Mouse (Mus musculus) ZHBTc4 (cell line): ENCODE measurements around the gene Lrfn3.

ENCODE experiments used
- DNase-seq: peaks from one replicate; pipeline ENCODE4 v3.0.0-alpha.2; 2011; ENCODE audit warnings: low read depth, low spot score

The Lrfn3 gene

DNA sequence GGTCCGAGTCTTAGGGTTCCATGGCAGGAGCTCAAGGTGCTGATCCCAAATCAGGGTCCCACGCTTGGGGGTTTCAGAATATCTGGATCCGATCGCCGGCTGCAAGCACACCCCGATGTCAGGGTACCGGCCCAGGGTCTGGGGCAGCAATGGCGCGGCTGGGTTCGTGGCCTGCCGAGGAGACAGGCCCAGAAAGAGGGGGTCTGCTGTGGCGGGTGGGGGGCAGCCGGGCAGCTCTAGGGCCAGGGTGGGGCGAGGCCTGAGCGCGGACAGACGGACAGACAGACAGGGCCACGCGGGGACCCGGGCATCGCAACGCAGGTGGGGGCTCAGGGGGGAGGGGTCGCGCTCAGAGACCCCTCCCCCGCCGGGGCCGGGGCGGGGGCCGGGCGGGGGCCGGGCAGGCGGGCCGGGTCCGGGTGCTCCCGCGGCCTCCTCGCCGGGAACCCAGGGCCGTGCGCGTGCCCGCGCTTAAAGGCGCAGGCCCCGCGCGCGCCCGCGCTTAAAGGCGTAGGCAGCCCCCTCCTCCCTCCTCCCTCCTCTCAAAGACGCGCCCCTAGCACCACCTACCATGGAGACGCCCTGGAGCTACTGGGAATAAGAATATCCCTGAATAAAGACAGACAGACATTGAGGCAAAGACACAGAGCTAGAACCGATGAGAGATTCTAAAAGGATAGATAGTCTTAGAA, at the start of gene Lrfn3:
TSS of gene Lrfn3 (minus strand) at position 121 of the 692 bp plus-strand sequence.
- DNase-seq = peak; percentile 92

DNA sequence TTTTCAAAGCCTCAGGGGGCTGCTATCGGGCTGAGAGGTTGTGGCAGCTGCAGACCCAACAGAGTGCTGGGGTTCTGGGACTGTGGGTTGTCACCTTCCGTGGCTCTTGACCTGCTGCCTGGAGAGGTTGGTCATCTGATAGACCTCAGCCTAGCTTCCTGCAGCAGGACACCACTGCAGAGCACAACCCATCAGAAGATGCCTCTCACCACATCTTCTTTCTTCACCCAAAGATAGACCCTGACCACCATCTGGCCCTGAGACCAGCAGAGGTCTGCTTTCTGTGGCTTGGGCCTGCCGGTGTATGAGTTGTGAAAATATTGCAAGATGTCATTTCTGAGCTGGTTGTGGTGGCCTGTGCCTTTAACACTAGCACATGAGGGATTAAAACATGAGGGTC, 48.5 kb upstream of the Lrfn3 start:
- no peak for DNase-seq

DNA sequence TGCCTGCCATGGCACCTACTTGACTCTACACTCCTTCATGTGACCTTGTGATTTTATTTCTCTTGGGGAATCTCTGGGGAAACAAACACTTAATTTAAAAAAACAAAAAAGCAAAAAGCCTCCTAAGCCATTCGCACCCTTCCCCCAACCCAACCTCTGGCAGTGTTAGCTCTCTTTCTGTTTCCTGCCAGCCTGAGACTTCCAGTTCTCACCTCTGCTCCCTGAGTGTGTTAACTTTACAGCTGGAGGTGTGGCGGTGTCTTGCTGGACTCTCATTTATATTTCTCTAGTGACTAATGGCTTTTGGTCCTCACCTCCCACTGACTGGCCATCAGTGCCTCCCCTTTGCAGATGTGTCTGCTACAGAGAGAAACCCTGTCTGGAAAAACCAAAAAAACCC, 47.2 kb upstream of the Lrfn3 start:
- DNase-seq = no peak

DNA sequence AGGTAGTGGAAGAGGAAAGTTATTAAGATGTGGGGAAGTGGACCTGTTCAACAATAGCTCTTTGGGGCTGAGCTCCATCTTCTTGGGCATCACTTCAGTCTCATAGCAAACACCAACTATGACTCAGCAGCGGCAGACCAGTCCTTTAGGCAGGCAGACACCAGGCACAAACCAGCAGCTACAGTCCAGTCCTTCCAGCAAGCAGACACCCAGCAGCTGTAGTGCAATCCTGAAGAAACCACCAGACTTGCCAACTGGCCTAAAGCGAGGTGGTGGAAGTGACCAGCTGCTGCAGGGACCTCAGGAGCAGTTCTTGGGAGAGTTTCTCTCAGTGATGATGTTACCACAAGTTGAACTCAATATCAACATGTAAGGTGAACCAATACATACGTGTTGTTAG, 46.1 kb upstream of the Lrfn3 start:
- no peak for DNase-seq

DNA sequence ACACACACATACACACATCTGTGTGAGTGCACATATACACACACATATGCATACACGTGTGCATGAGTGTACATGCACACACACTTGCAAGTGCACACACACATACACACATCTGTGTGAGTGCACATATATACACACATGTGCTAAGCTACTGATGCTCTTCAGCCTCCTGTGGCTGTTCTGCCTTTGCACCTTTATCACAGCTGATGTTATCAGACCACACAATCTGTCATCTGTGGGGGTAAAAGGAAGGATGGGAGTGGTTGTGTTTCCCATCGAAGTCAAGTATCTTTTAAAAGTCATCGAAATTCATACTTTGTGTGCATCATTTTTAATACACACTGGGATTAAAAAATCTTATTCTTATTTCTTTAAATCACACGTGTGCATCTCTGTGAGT, 39.8 kb upstream of the Lrfn3 start:
- DNase-seq = no peak

DNA sequence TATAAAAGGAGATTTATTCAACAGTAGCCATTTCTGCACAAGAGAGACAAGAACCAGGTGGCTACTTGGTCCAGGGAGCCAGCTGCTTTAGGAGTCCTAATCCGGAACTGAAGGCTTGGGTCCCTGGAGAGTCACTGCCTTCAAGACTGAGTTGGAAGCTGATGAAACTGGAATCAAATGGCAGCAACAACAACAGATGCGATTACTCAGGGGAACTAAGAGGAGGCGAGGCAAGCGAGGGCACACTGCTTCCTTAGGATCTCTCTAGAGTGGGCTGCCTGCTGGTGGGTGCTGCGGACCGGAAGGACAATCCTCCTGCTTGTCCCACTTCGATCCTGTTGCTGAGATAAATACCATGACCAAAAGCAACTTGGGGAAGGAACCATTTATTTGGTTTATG, 37.1 kb upstream of the Lrfn3 start:
- DNase-seq = no peak

DNA sequence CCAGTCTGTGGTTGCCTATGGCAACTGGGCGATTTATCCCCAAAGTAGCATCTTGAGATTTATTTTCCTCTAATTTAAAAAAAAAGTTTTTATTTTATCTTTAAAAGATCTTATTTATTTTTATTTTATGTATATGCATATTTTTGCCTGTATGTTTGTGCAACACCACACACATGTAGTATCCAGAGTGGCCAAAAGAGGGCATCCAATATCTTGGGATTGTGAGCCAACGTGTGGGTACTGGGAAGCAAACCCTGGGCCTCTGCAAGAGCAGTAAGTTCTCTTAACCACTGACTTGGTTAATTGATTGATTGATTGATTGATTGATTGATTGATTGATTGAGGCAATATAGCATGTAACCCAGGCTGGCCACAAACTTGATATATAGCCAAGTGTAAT, 32.3 kb upstream of the Lrfn3 start:
- DNase-seq = peak; percentile 49

DNA sequence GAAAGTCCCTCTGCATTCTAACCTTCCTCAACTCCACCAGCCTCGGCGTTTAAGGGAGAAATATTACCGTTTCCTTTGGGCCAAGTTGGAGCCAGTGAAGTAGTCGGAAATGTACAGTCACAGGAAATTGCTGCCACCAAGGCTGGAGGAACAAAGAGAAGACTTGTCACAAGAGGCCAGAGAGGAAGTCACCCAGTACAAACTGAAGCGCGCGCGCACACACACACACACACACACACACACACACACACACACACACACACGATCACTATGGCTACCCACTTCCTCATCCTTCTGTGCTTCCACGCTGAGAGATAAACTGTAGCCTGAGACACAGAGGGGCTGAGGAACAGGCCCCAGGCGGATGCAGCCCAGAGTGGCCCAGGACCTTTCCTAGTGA, 31.8 kb upstream of the Lrfn3 start:
- DNase-seq = no peak

DNA sequence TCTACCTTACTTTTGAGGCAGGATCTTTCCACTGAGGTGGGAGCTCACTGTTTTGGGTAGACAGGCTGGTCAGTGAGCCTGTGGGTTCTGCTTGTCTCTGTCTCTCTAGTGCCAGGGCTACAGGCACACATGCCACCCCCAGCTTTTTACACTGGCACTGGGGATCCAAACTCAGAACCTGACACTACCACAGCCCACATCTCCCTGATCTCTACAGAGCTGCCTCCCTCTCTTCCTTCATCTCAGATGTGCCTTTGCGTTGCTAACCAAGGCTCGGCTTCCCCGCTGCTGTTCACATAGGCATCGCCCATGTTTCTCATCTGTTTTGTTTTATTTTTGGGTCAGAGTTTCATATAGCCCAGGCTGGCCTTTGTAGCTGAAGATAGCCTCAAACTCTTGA, 31.1 kb upstream of the Lrfn3 start:
- DNase-seq = no peak

DNA sequence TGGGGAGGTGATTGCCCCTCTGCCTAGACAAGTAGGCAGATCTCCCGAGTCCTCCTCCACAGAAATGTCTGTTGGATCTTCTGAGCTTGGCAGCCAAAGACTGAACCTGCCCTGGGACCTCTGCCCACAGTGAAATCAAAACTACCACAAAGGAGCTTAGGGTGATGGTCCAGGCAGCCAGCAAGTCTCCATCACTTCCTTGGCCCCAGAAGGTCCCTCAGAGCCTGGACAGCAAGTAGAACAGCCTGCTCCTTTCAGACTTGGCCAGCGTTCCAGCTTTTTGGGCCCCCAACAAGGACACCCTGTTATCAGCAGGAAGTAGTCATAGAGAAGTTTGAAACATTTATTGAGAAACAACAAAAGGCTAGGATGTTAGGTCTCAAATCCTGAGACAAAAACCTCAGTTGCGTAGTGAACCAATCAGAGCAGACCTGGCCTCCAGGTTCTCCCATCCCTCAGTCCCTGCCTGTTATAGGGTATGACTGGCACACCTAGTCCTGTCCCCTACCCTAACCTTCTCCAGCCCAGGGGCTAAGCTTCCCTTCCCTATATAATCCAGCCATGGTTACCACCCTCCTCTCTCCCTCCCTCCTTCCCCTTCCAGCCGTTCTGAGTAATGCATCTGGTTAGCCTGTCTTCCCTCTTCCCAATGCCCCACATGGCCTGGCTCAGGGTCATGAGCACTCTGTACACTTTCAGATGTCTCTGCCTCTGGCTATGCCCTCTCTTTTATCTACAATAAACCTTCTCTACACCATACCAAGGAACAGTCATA, 30.4 kb upstream of the Lrfn3 start:
- no peak for DNase-seq

DNA sequence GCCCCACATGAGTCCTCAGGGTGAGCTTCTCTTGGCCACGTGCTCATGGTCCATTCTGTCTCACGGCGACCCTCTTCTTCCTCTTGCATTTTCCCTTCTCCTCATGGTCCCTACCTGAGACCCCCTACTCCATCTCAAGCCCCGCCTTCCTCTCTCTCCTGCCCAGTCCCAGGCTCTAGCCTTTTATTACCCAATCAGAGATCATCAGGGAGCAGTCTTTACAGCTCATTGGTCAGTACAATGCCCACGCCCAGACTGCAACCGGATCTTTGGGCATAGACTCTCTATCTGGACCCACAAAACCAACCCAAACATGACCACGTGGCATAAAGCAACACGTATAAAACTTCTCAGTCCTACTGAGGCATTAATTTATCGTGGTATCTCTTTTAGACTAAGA, 21.5 kb upstream of the Lrfn3 start:
- DNase-seq = no peak

DNA sequence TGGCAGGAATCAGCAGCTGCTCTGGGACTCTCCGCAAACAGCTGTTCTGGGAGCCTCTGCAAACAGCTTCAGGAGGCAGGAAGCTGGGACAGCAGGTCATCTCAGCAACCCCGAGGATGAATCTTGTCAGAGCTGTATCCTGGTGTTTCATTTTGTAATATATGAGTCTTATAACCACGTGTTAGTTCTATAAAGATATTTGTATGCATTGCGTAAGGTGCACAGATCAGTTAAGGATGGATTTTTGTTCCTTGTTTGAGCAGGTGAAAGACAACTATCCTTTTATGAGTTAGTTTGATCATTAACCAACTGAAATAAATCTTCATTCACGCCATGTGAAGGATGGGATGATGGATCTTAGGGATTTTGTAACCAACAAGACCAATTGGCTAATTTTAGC, 17.5 kb upstream of the Lrfn3 start:
- DNase-seq = no peak

DNA sequence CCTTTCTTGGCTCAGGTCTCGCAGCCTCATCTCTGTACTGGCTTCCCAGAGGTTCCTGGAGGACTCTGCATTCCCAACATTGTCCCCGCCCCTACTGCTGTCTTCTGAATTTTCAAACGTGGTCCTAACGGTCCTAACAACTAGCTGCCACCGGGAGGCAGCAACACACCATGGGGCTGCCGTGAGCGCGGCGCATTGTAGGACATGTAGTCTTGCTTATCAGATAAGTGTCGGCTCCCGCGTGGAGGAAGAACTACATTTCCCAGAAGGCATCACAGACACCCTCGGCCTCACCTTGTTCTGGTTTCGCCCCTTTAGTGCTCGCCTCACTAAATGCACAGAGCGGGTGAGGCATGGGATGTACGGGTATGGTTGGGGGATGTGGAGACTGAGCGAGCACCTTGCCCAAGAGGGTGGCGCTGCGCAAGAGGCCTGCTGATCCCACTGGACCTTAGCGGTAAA, 11.0 kb upstream of the Lrfn3 start:
- peak; percentile 100 for DNase-seq

DNA sequence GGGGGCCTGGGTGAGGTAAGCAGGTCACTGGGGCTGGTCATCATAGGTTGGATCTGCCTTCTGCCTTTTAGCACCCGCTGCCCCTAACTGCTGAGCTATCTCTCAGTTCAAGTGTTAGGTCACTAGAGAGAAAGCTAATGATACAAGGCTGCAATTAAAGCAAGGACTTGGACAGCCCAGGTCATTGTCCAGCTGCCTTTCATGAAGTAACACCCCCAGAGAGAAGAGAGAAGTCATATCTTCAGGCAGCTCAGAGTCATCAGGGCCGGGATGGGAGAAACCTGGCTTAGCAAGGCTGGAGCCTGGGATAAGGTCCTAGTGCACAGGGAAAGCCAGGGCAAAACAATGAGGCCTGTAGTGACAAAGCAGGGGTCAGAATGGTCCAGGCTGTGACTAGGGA, 4.9 kb upstream of the Lrfn3 start:
- no peak for DNase-seq

DNA sequence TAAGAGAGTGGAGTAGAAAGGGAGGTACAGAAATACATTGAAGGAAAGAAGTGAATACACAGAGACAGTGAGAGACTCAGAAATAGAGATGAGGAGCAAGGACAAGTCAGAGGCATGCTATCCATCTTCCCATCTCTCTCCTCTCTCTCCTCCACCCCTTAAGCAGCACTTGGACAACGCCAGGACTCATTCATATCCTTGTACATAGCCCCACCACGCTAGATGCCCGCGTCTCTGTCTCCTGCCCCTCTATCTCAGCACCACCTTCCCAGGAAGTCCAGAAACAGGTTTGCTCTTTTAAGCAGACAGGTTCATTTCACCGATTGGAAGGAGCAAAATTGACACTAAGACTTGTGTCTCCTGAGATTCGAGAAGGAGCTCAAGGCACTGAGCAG, 769 bp upstream of the Lrfn3 start:
- DNase-seq = no peak

DNA sequence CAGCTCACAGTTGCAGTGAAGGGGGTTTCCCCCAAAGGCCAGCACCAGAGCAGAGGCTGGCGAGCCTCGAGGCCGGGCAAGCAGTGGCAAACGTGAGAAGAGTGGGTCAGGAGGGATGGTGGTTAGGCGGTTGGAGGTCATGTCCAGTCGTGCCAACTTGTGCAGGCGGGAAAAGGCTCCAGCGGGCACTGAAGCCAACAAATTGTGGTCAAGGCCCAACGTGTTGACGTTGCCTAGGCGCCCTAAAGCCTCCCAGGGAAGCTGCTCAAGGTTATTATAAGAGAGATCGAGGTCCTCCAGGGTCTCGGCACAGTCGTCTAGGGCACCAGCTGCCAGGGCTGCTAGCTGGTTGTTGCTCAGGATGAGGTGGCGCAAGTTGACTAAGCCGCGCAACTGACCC, 2.5 kb downstream of the Lrfn3 start:
- DNase-seq = no peak

DNA sequence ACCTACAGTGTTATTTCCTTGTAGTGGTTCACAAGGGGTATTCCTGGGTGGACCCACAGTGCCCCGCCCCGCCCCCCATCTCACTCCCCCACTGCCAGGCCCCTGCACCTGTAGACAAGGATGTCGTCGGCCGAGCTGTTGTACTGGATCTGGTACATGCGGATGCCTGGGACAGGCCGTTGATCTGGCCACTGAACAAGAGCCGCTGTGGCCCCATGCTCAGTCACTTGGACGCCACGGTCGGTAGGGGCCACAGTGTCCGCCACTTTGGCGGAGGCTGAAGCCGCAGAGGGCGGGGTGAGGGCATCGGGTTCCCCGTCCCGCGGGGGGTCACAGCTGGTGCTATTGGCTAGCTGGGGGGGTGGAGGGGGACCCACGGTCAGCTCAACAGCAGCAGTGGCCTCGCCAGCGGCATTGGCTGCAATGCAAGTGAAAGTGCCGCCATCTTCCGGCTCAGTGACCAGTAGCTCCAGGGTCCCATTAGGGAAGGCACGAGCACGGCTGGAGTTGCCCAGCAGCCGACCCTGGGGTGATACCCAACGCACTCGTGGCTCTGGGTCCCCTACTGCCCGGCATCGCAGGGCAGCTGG, 3.2 kb downstream of the Lrfn3 start:
- DNase-seq = no peak

DNA sequence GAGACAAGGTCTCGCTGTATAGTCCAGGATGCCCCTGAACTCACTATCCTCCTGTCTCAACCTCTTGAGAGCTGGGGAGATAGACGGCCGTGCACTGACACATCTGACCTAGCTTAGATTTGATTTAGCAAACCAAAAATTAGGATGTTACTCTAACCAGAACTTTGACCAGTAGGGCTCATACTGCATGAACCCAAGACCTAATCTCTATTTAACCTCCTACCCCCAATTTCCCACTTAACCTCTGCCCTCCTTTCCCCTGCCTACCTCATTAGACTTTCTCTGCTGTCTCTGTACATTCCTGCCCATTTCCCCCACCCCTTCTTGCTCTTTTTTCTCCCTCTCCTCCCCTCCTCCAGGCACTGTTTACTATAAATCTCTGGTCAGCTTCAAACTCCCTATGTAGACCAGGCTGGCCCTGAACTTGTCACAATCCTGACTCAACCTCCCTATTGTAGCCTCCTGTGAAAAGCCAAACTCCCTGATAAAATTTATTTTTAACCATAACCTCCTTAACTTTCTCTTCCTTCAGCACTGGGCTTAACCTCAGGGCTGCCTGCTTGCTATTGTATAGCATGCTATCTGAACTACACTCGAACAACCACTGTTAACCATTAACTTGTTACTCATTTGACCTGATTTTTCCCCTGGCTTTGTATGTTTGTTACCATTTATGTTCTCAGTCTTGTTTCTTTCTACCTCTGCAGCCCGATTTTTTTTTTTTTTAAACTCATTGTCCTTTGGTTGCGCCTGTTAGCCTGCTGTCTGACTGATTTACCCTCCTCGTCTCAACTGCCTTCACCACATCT, 4.0 kb downstream of the Lrfn3 start:
- DNase-seq = no peak

DNA sequence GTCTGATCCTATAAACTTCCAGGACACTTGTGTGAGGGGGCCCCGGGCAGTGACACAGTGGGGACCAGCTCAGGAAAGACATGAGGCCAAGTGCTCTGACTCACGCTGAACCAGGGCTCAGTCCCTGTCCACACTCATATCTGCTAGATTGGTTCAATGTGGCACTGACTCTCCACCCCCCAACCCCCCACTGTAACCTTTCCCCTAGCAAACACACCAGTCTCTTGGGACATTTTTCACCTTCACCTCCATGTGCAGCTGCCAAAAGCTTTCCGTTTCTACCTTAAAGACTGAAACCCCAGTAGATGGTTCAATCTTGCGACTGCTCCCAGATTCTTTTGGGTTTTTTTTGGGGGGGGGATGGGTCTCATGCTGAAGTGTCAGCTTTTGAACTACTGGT, 8.5 kb downstream of the Lrfn3 start:
- DNase-seq = no peak

DNA sequence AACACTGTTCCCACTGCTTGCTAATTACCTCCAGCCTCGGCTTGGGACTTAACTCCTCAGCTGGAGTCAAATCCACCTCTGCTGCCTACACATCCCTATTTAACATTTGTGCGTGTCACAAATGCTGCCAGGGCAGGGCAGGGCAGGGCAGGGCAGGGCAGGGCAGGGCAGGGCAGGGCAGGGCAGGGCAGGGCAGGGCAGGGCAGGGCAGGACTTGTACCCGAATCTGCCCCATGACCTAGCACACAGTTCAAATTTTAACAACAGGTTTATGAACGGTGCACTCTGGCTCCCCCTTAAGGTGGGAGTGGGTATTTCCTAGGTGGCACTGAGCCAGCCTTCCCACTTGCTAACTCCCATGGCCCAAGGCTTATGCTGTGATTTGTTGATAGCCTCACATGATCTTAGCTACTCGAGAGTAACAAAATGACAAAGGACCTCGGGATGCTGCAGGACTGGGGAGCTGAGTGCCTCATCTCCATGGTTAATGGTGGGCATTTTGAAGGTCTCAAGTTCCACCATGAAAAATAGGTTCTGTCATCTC, 9.2 kb downstream of the Lrfn3 start:
- peak; percentile 92 for DNase-seq

DNA sequence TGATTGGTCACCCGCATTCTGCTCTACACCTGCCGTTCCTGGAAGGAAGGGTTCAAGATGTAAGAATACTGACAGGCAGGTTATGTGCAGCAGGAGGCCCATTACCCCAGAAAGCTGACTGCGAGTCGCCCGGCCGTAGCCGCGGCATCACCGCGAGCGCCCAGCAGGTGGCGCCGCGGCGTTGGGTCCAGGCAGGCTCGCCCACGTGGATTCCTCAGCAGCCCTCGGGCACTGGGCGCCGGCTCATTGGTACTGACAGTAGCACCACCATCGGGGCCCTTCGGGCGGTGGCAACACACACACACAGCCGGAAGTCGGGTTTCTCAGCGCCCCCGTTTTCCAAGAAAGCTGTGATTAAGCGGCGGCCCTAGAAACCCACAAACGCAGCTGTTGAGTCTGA, 14.7 kb downstream of the Lrfn3 start:
- DNase-seq = peak; percentile 91
